Comparison of ENCODE assay signal across 27 mouse cellular contexts in the genomic region with DNA sequence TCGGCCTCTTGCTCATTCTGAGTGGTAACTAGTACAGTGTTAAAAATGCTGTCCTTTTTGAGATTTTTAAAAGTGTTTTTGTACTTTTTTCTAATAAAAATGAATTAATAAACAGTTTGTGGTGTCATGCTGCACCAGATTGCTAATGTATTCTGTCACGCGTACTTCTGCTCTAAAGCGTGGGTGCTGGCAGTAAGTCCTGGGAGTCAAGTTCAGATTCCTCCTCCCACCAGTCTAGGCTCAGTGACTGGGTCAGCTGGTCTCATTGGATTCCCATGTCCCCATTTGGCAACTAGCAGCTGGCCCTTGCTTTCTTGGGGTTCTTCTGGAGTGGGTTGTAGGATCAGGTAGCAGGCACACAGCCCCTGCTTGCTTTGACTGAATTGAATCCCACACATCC. TPM values are rescaled to one million over a fixed set of nuclear protein-coding genes. Genes with fewer than 3 reads are reported as not detected.
A peak's percentile ranks its signal among the peaks of the same experiment; 100 is the strongest.
DNase-seq lines count a peak whose midpoint lies in the region; ATAC-seq and TF ChIP-seq lines count a peak whose summit lies in the region.
"Had no signal": no experiment of that assay in that cellular context is flagged by ENCODE, and none has a peak within 500 bp of the region (broad histone marks: within the 10 kb centered on the region; RNA-seq: fewer than 3 reads in every experiment).

No protein-coding gene starts in this region.

- no peaks in the 10 kb centered on the region for H3K27me3 ChIP-seq in forebrain, embryonic 15.5 days
- H3K27me3 ChIP-seq in forebrain, embryonic 10.5 days (ENCODE audit: poor library complexity, severe bottlenecking), result no peaks in the 10 kb centered on the region
- H3K27me3 ChIP-seq in testis, adult 2 months (ENCODE audit: control insufficient read depth, insufficient read depth, low read length), result no peaks in the 10 kb centered on the region
- H3K27me3 ChIP-seq: Patski had no signal

- no peak for DNase-seq in forebrain, embryonic 10.5 days (ENCODE audit: extremely low spot score, low spot score)
- DNase-seq in layer of hippocampus, adult 2 months (ENCODE audit: low spot score in 2 of 2), result no peak
- DNase-seq in layer of hippocampus, postnatal 36 days, result no peak
- peak; percentile 37 to 69 for DNase-seq in layer of hippocampus, postnatal 14 days (ENCODE audit: low spot score in 2 of 2)
- no peak for DNase-seq in layer of hippocampus, adult 9-10 months (ENCODE audit: low spot score)
- no peak for DNase-seq in testis, postnatal 10 days (ENCODE audit: low spot score)
- DNase-seq: adrenal gland, adult 2 months; adrenal gland, adult 8-10 months; adrenal gland, postnatal 10 days; adrenal gland, postnatal 14 days; adrenal gland, postnatal 25 days; adrenal gland, postnatal 36 days; B cell, adult 2 months; cerebellum, adult 11 months; cerebellum, adult 11-12 months had no signal

- no peaks in the 10 kb centered on the region for H3K36me3 ChIP-seq in forebrain, embryonic 15.5 days
- no peaks in the 10 kb centered on the region for H3K36me3 ChIP-seq in forebrain, embryonic 10.5 days (replicated peaks)
- H3K36me3 ChIP-seq in testis, adult 2 months (ENCODE audit: control insufficient read depth, insufficient read depth, low read length), result no peaks in the 10 kb centered on the region
- H3K36me3 ChIP-seq: G1E had no signal

- TF ChIP-seq POLR2A in testis, adult 2 months (IDR thresholded peaks at IDR 0.05; ENCODE audit: control insufficient read depth, low read depth, low read length), result no peak

- TF ChIP-seq CTCF in layer of hippocampus, adult 2 months (conservative IDR thresholded peaks at IDR 0.05), result no peak
- TF ChIP-seq CTCF in testis, adult 2 months (IDR thresholded peaks at IDR 0.05; ENCODE audit: control insufficient read depth, insufficient read depth, insufficient replicate concordance, low read depth, low read length), result no peak

- WGBS in forebrain, embryonic 15.5 days, result 79% methylated on average over 4 of the region's 4 CpGs
- 93% methylated on average over 4 of the region's 4 CpGs for WGBS in forebrain, embryonic 10.5 days

- H3K9ac ChIP-seq in forebrain, embryonic 15.5 days (replicated peaks), result no peak overlapping the region

- no peak overlapping the region for H3K4me3 ChIP-seq in forebrain, embryonic 15.5 days
- H3K4me3 ChIP-seq in forebrain, embryonic 10.5 days, result no peak overlapping the region
- no peak overlapping the region for H3K4me3 ChIP-seq in layer of hippocampus, adult 2 months
- peak overlapping the region; percentile 17 for H3K4me3 ChIP-seq in testis, adult 2 months (ENCODE audit: control insufficient read depth, low read depth, low read length)

- no peak overlapping the region for H3K4me2 ChIP-seq in forebrain, embryonic 15.5 days (replicated peaks)

- no peaks in the 10 kb centered on the region for H3K9me3 ChIP-seq in forebrain, embryonic 15.5 days
- H3K9me3 ChIP-seq in forebrain, embryonic 10.5 days, result no peaks in the 10 kb centered on the region
- H3K9me3 ChIP-seq: G1E had no signal

- H3K27ac ChIP-seq in forebrain, embryonic 15.5 days (replicated peaks), result peak overlapping the region; percentile 58; the same call in 1 of the 2 replicates
- no peak overlapping the region for H3K27ac ChIP-seq in forebrain, embryonic 10.5 days
- H3K27ac ChIP-seq in layer of hippocampus, adult 2 months, result peak overlapping the region; percentile 76
- no peak overlapping the region for H3K27ac ChIP-seq in testis, adult 2 months (ENCODE audit: control insufficient read depth, insufficient read depth, low read depth, low read length)

- ATAC-seq in forebrain, embryonic 15.5 days (replicated peaks), result no peak
- ATAC-seq: activated CD4-positive, CD25-positive, alpha-beta regulatory T cell, adult 4 months; CD4-positive, CD25-positive, alpha-beta regulatory T cell, adult 4 months; Patski had no signal

- H3K4me1 ChIP-seq in forebrain, embryonic 15.5 days, result peaks cover 25% of the 10 kb centered on the region
- H3K4me1 ChIP-seq in forebrain, embryonic 10.5 days, result peaks cover 4% of the 10 kb centered on the region; the same call in 1 of the 2 replicates
- no peaks in the 10 kb centered on the region for H3K4me1 ChIP-seq in testis, adult 2 months (ENCODE audit: control insufficient read depth, insufficient read depth, low read length)

RNA-seq across cellular contexts. Expression of gene Mt4, which starts 6.9 kb away (rescaled TPM):
- not detected in 2 replicates for polyA plus RNA-seq in forebrain, embryonic 15.5 days (2015; fragmentation: Nextera tagmentation; extraction: Ambion mirVana)
- polyA plus RNA-seq in forebrain, embryonic 10.5 days (2016; fragmentation: Nextera tagmentation; extraction: Ambion mirVana), result not detected in 2 replicates
- total RNA-seq in layer of hippocampus, adult 2 months (2021), result not detected
- total RNA-seq in layer of hippocampus, postnatal 36 days (2021), result not detected
- not detected for total RNA-seq in layer of hippocampus, postnatal 14 days (2021)
- polyA plus RNA-seq in testis, adult 2 months (2012; rRNA removed), result not detected in 2 replicates
- total RNA-seq: adrenal gland, adult 18-20 months; adrenal gland, adult 2 months; adrenal gland, adult 8-10 months; adrenal gland, postnatal 10 days; adrenal gland, postnatal 14 days; adrenal gland, postnatal 25 days; adrenal gland, postnatal 36 days; adrenal gland, postnatal 4 days; CH12.LX; G1E; MEL had no signal
- polyA plus RNA-seq: activated CD4-positive, CD25-positive, alpha-beta regulatory T cell, adult 4 months; adrenal gland, adult 2 months; brain, embryonic 14.5 days; CD4-positive, CD25-positive, alpha-beta regulatory T cell, adult 4 months; G1E; Patski had no signal

RNA-seq across cellular contexts. Expression of gene Mt3, which starts 22.3 kb away (rescaled TPM):
- polyA plus RNA-seq in forebrain, embryonic 15.5 days (2015; fragmentation: Nextera tagmentation; extraction: Ambion mirVana), result 249 and 258 TPM in 2 replicates
- 20.7 and 21.5 TPM in 2 replicates for polyA plus RNA-seq in forebrain, embryonic 10.5 days (2016; fragmentation: Nextera tagmentation; extraction: Ambion mirVana)
- 1,000 to 10,000 TPM; 1,175 to 1,192 TPM for total RNA-seq in layer of hippocampus, adult 2 months (2021)
- 1,000 to 10,000 TPM; 1,130 to 1,248 TPM for total RNA-seq in layer of hippocampus, postnatal 36 days (2021)
- 1,000 to 10,000 TPM; 1,034 to 1,120 TPM for total RNA-seq in layer of hippocampus, postnatal 14 days (2021)
- polyA plus RNA-seq in testis, adult 2 months (2012; rRNA removed), result 6.3 and 9.4 TPM in 2 replicates
- total RNA-seq: G1E, MEL had no signal
- polyA plus RNA-seq: activated CD4-positive, CD25-positive, alpha-beta regulatory T cell, adult 4 months; C2C12; CD4-positive, CD25-positive, alpha-beta regulatory T cell, adult 4 months; G1E; Patski had no signal

RNA-seq across cellular contexts. Expression of gene Bbs2, which starts 31.4 kb away (rescaled TPM):
- 16.8 and 20.5 TPM in 2 replicates for polyA plus RNA-seq in forebrain, embryonic 15.5 days (2015; fragmentation: Nextera tagmentation; extraction: Ambion mirVana)
- polyA plus RNA-seq in forebrain, embryonic 10.5 days (2016; fragmentation: Nextera tagmentation; extraction: Ambion mirVana), result 18.3 and 19.7 TPM in 2 replicates
- 10 to 100 TPM; 27.6 to 31.4 TPM for total RNA-seq in layer of hippocampus, adult 2 months (2021)
- 10 to 100 TPM; 21.7 to 27.3 TPM for total RNA-seq in layer of hippocampus, postnatal 36 days (2021)
- total RNA-seq in layer of hippocampus, postnatal 14 days (2021), result 10 to 100 TPM; 17.7 to 19.6 TPM
- 38.0 and 39.9 TPM in 2 replicates for polyA plus RNA-seq in testis, adult 2 months (2012; rRNA removed)

RNA-seq across cellular contexts. Expression of gene Mt2, which starts 42.3 kb away (rescaled TPM):
- 35.4 and 38.4 TPM in 2 replicates for polyA plus RNA-seq in forebrain, embryonic 15.5 days (2015; fragmentation: Nextera tagmentation; extraction: Ambion mirVana)
- 55.1 and 68.7 TPM in 2 replicates for polyA plus RNA-seq in forebrain, embryonic 10.5 days (2016; fragmentation: Nextera tagmentation; extraction: Ambion mirVana)
- 100 to 1,000 TPM; 545 to 546 TPM for total RNA-seq in layer of hippocampus, adult 2 months (2021)
- 100 to 1,000 TPM; 418 to 575 TPM for total RNA-seq in layer of hippocampus, postnatal 36 days (2021)
- total RNA-seq in layer of hippocampus, postnatal 14 days (2021), result 100 to 1,000 TPM; 467 to 654 TPM
- 232 and 277 TPM in 2 replicates for polyA plus RNA-seq in testis, adult 2 months (2012; rRNA removed)
- polyA plus RNA-seq: activated CD4-positive, CD25-positive, alpha-beta regulatory T cell, adult 4 months; CD4-positive, CD25-positive, alpha-beta regulatory T cell, adult 4 months had no signal

RNA-seq across cellular contexts. Expression of gene Mt1, which starts 48.8 kb away (rescaled TPM):
- 85.2 and 100 TPM in 2 replicates for polyA plus RNA-seq in forebrain, embryonic 15.5 days (2015; fragmentation: Nextera tagmentation; extraction: Ambion mirVana)
- 204 and 219 TPM in 2 replicates for polyA plus RNA-seq in forebrain, embryonic 10.5 days (2016; fragmentation: Nextera tagmentation; extraction: Ambion mirVana)
- total RNA-seq in layer of hippocampus, adult 2 months (2021), result 100 to 1,000 TPM; 636 to 650 TPM
- 100 to 1,000 TPM; 532 to 675 TPM for total RNA-seq in layer of hippocampus, postnatal 36 days (2021)
- 100 to 1,000 TPM; 472 to 625 TPM for total RNA-seq in layer of hippocampus, postnatal 14 days (2021)
- 1,753 and 1,911 TPM in 2 replicates for polyA plus RNA-seq in testis, adult 2 months (2012; rRNA removed)

Comparison
In these comparisons a context has a peak if more than half of its experiments do, and no peak if none do; other contexts are left out.
1. H3K27ac ChIP-seq: peak in forebrain, embryonic 15.5 days (single experiment) and layer of hippocampus, adult 2 months (single experiment); none in forebrain, embryonic 10.5 days (single experiment) and testis, adult 2 months (single experiment).
2. DNase-seq: peak in layer of hippocampus, postnatal 14 days (2 of 2); none in forebrain, embryonic 10.5 days (single experiment), layer of hippocampus, adult 2 months (0 of 2), layer of hippocampus, postnatal 36 days (0 of 2), layer of hippocampus, adult 9-10 months (single experiment) and testis, postnatal 10 days (single experiment).